Mouse (Mus musculus): ENCODE measurements around the gene Znrf2.

DNA sequence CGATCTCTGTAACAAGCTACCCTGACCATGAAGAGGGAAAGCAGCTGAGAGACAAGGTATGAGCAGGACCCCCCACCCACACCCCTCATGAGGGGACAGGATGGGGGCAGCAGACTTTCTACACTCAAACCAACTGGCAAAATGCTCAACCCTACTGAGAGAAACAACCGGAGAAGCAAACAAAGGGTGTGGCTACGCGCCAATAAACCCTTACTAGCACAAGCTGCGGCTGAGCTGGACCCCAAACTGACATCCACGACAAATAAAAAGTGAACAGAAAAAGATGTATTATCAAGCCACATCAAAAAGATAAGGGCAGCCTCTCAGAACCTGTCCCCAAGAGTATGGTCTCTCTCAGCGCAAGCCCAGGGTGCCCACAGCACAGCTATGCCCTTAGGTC, 123.4 kb downstream of the Znrf2 start:
- TF ChIP-seq CTCF (conservative IDR thresholded peaks at IDR 0.05; ENCODE audit: low read length) (no peak), NANOG (IDR thresholded peaks at IDR 0.05; ENCODE audit: borderline replicate concordance, low read length) (no peak)

Measured in E14TG2a.4 (cell line).